Mouse (Mus musculus): ENCODE measurements around the gene Rarres1. TPM values are rescaled to one million over a fixed set of nuclear protein-coding genes. Genes with fewer than 3 reads are reported as not detected.

Gene Rarres1
- 1 to 10 TPM in 1 of 2 experiments, under 1 TPM in 1; 0.99 to 1.1 TPM for total RNA-seq (2021)
- long read RNA-seq, experiment 1, partial matches to known transcripts, result 0 of 3 reads
- long read RNA-seq, experiment 1, other reads (novel, unspliced or antisense), result 0 of 3 reads
- long read RNA-seq, experiment 2, partial matches to known transcripts, result 0 of 1 reads
- long read RNA-seq, experiment 2, other reads (novel, unspliced or antisense), result 0 of 1 reads

- peak; percentile 28 to 33 for DNase-seq
Observed at GRCm38 (mm10) chr3:67515274-67515801, at the start of gene Rarres1. Gene Rarres1 (minus strand): TSS chr3:67515523.

GRCm38 (mm10) chr3:67564731-67565357 lies 49.5 kb upstream of the Rarres1 start:
- DNase-seq, result peak in 1 of 2 experiments; percentile 16

- DNase-seq, result no peak
Observed at GRCm38 (mm10) chr3:67557718-67558354, 42.5 kb upstream of the Rarres1 start.

GRCm38 (mm10) chr3:67557200-67557651 lies 41.9 kb upstream of the Rarres1 start:
- DNase-seq, result peak; percentile 8 to 36

GRCm38 (mm10) chr3:67555211-67555610 lies 39.9 kb upstream of the Rarres1 start:
- no peak for DNase-seq

GRCm38 (mm10) chr3:67553927-67554448 lies 38.7 kb upstream of the Rarres1 start:
- no peak for DNase-seq

- DNase-seq, result no peak
Observed at GRCm38 (mm10) chr3:67553281-67553680, 38.0 kb upstream of the Rarres1 start.

- no peak for DNase-seq
Observed at GRCm38 (mm10) chr3:67551193-67551592, 35.9 kb upstream of the Rarres1 start.

GRCm38 (mm10) chr3:67543630-67544029 lies 28.3 kb upstream of the Rarres1 start:
- no peak for DNase-seq

- DNase-seq, result peak in 1 of 2 experiments; percentile 7
Observed at GRCm38 (mm10) chr3:67524768-67525167, 9.4 kb upstream of the Rarres1 start.

- DNase-seq, result no peak
Observed at GRCm38 (mm10) chr3:67522709-67523108, 7.4 kb upstream of the Rarres1 start.

- DNase-seq, result no peak
Observed at GRCm38 (mm10) chr3:67520568-67521143, 5.3 kb upstream of the Rarres1 start.

GRCm38 (mm10) chr3:67514801-67515273 lies 486 bp downstream of the Rarres1 start:
- DNase-seq, result peak in 1 of 2 experiments; percentile 9

- peak; percentile 71 to 87 for DNase-seq
Observed at GRCm38 (mm10) chr3:67512807-67513206, 2.5 kb downstream of the Rarres1 start.

GRCm38 (mm10) chr3:67508216-67508892 lies 7.0 kb downstream of the Rarres1 start:
- no peak for DNase-seq

- DNase-seq, result no peak
Observed at GRCm38 (mm10) chr3:67505286-67505685, 10.0 kb downstream of the Rarres1 start.

- no peak for DNase-seq
Observed at GRCm38 (mm10) chr3:67503878-67504277, 11.4 kb downstream of the Rarres1 start.

- DNase-seq, result no peak
Observed at GRCm38 (mm10) chr3:67499406-67499791, 15.9 kb downstream of the Rarres1 start.

GRCm38 (mm10) chr3:67498773-67499405 lies 16.4 kb downstream of the Rarres1 start:
- DNase-seq, result no peak

- DNase-seq, result no peak
Observed at GRCm38 (mm10) chr3:67497998-67498397, 17.3 kb downstream of the Rarres1 start.

- no peak for DNase-seq
Observed at GRCm38 (mm10) chr3:67496310-67496709, 19.0 kb downstream of the Rarres1 start.
